Mouse (Mus musculus): ENCODE measurements around the gene Coq2. TPM values are rescaled to one million over a fixed set of nuclear protein-coding genes. Genes with fewer than 3 reads are reported as not detected.

Coq2 gene
- 62.2 and 64.0 TPM in 2 replicates for polyA plus RNA-seq (2014; fragmentation: Nextera tagmentation; extraction: Ambion mirVana)

GRCm38 (mm10) chr5:100674711-100675376 lies at the start of gene Coq2:
Gene Coq2 (minus strand): TSS chr5:100675140.
- Histone ChIP-seq H3K36me3 (replicated peaks; ENCODE audit: control insufficient read depth, insufficient read depth, low read depth, low read length) (no peaks in the 10 kb centered on the region), H3K27me3 (ENCODE audit: control insufficient read depth, insufficient read depth, low read length) (no peaks in the 10 kb centered on the region), H3K4me3 (ENCODE audit: low read depth, low read length) (peak within 1 kb of the TSS; percentile 81), H3K4me2 (ENCODE audit: low read depth, low read length) (peak within 1 kb of the TSS; percentile 71), H3K27ac (replicated peaks; ENCODE audit: low read depth, low read length) (no peak within 1 kb of the TSS), H3K9me3 (replicated peaks; ENCODE audit: control insufficient read depth, low read length) (no peaks in the 10 kb centered on the region), H3K9ac (replicated peaks; ENCODE audit: low read length) (peak within 1 kb of the TSS; percentile 88), H3K4me1 (ENCODE audit: control insufficient read depth, insufficient read depth, low read length) (no peaks in the 10 kb centered on the region)
- 12% methylated on average over 17 of the region's 17 CpGs for WGBS
- ATAC-seq (replicated peaks; ENCODE audit: insufficient number of reproducible peaks, low FRiP score, low TSS enrichment, low read depth), result peak; percentile 22; the same call in 1 of the 2 replicates
- DNase-seq (ENCODE audit: low spot score), result peak; percentile 91

GRCm38 (mm10) chr5:100719235-100720088 lies 44.5 kb upstream of the Coq2 start, which contains the start of gene Hpse:
Gene Hpse (minus strand): TSS chr5:100719716.
- WGBS, result under 1% methylated on average over 42 of the region's 56 CpGs
- Histone ChIP-seq H3K9ac (replicated peaks; ENCODE audit: low read length) (peak within 1 kb of the TSS; percentile 54), H3K27ac (replicated peaks; ENCODE audit: low read depth, low read length) (no peak within 1 kb of the TSS), H3K4me1 (ENCODE audit: control insufficient read depth, insufficient read depth, low read length) (no peaks in the 10 kb centered on the region), H3K9me3 (replicated peaks; ENCODE audit: control insufficient read depth, low read length) (no peaks in the 10 kb centered on the region), H3K4me3 (ENCODE audit: low read depth, low read length) (peak within 1 kb of the TSS; percentile 52), H3K4me2 (ENCODE audit: low read depth, low read length) (peak within 1 kb of the TSS; percentile 97), H3K36me3 (replicated peaks; ENCODE audit: control insufficient read depth, insufficient read depth, low read depth, low read length) (no peaks in the 10 kb centered on the region), H3K27me3 (ENCODE audit: control insufficient read depth, insufficient read depth, low read length) (peaks cover 3% of the 10 kb centered on the region; the same call in 1 of the 2 replicates)
- DNase-seq (ENCODE audit: low spot score) (peak; percentile 57), ATAC-seq (replicated peaks; ENCODE audit: insufficient number of reproducible peaks, low FRiP score, low TSS enrichment, low read depth) (peak; percentile 72)

- H3K36me3 ChIP-seq (replicated peaks; ENCODE audit: control insufficient read depth, insufficient read depth, low read depth, low read length), result no peaks in the 10 kb centered on the region
- peaks cover 3% of the 10 kb centered on the region; the same call in 1 of the 2 replicates for H3K27me3 ChIP-seq (ENCODE audit: control insufficient read depth, insufficient read depth, low read length)
- no peak overlapping the region for H3K4me3 ChIP-seq (ENCODE audit: low read depth, low read length)
- no peak overlapping the region for H3K27ac ChIP-seq (replicated peaks; ENCODE audit: low read depth, low read length)
- H3K4me1 ChIP-seq (ENCODE audit: control insufficient read depth, insufficient read depth, low read length), result no peaks in the 10 kb centered on the region
- WGBS, result 96% methylated on average over 15 of the region's 15 CpGs
- DNase-seq (ENCODE audit: low spot score), result no peak
- H3K4me2 ChIP-seq (ENCODE audit: low read depth, low read length), result no peak overlapping the region
- ATAC-seq (replicated peaks; ENCODE audit: insufficient number of reproducible peaks, low FRiP score, low TSS enrichment, low read depth), result no peak
- no peak overlapping the region for H3K9ac ChIP-seq (replicated peaks; ENCODE audit: low read length)
- H3K9me3 ChIP-seq (replicated peaks; ENCODE audit: control insufficient read depth, low read length), result no peaks in the 10 kb centered on the region
These were observed 41.8 kb upstream of the Coq2 start for GRCm38 (mm10) chr5:100716762-100717161.

GRCm38 (mm10) chr5:100711219-100711618 lies 36.3 kb upstream of the Coq2 start:
- Histone ChIP-seq H3K27me3 (ENCODE audit: control insufficient read depth, insufficient read depth, low read length) (no peaks in the 10 kb centered on the region), H3K4me2 (ENCODE audit: low read depth, low read length) (no peak overlapping the region), H3K4me3 (ENCODE audit: low read depth, low read length) (no peak overlapping the region), H3K9ac (replicated peaks; ENCODE audit: low read length) (no peak overlapping the region), H3K4me1 (ENCODE audit: control insufficient read depth, insufficient read depth, low read length) (no peaks in the 10 kb centered on the region), H3K27ac (replicated peaks; ENCODE audit: low read depth, low read length) (no peak overlapping the region), H3K36me3 (replicated peaks; ENCODE audit: control insufficient read depth, insufficient read depth, low read depth, low read length) (no peaks in the 10 kb centered on the region), H3K9me3 (replicated peaks; ENCODE audit: control insufficient read depth, low read length) (no peaks in the 10 kb centered on the region)
- DNase-seq (ENCODE audit: low spot score) (no peak), ATAC-seq (replicated peaks; ENCODE audit: insufficient number of reproducible peaks, low FRiP score, low TSS enrichment, low read depth) (no peak)
- WGBS, result 95% methylated on average over 6 of the region's 6 CpGs

GRCm38 (mm10) chr5:100710012-100710411 lies 35.1 kb upstream of the Coq2 start:
- no peaks in the 10 kb centered on the region for H3K4me1 ChIP-seq (ENCODE audit: control insufficient read depth, insufficient read depth, low read length)
- no peaks in the 10 kb centered on the region for H3K9me3 ChIP-seq (replicated peaks; ENCODE audit: control insufficient read depth, low read length)
- ATAC-seq (replicated peaks; ENCODE audit: insufficient number of reproducible peaks, low FRiP score, low TSS enrichment, low read depth) (no peak), DNase-seq (ENCODE audit: low spot score) (no peak)
- no peak overlapping the region for H3K4me2 ChIP-seq (ENCODE audit: low read depth, low read length)
- H3K36me3 ChIP-seq (replicated peaks; ENCODE audit: control insufficient read depth, insufficient read depth, low read depth, low read length), result no peaks in the 10 kb centered on the region
- H3K27ac ChIP-seq (replicated peaks; ENCODE audit: low read depth, low read length), result no peak overlapping the region
- no peak overlapping the region for H3K9ac ChIP-seq (replicated peaks; ENCODE audit: low read length)
- WGBS, result 46% methylated on average over 2 of the region's 2 CpGs
- H3K27me3 ChIP-seq (ENCODE audit: control insufficient read depth, insufficient read depth, low read length), result no peaks in the 10 kb centered on the region
- no peak overlapping the region for H3K4me3 ChIP-seq (ENCODE audit: low read depth, low read length)

GRCm38 (mm10) chr5:100709035-100709434 lies 34.1 kb upstream of the Coq2 start:
- Histone ChIP-seq H3K27me3 (ENCODE audit: control insufficient read depth, insufficient read depth, low read length) (no peaks in the 10 kb centered on the region), H3K36me3 (replicated peaks; ENCODE audit: control insufficient read depth, insufficient read depth, low read depth, low read length) (no peaks in the 10 kb centered on the region), H3K9ac (replicated peaks; ENCODE audit: low read length) (no peak overlapping the region), H3K9me3 (replicated peaks; ENCODE audit: control insufficient read depth, low read length) (no peaks in the 10 kb centered on the region), H3K4me3 (ENCODE audit: low read depth, low read length) (no peak overlapping the region), H3K4me1 (ENCODE audit: control insufficient read depth, insufficient read depth, low read length) (no peaks in the 10 kb centered on the region), H3K4me2 (ENCODE audit: low read depth, low read length) (no peak overlapping the region), H3K27ac (replicated peaks; ENCODE audit: low read depth, low read length) (no peak overlapping the region)
- no peak for ATAC-seq (replicated peaks; ENCODE audit: insufficient number of reproducible peaks, low FRiP score, low TSS enrichment, low read depth)
- no peak for DNase-seq (ENCODE audit: low spot score)
- WGBS, result 88% methylated on average over 6 of the region's 6 CpGs

GRCm38 (mm10) chr5:100706675-100707074 lies 31.7 kb upstream of the Coq2 start:
- no peak overlapping the region for H3K27ac ChIP-seq (replicated peaks; ENCODE audit: low read depth, low read length)
- no peak overlapping the region for H3K9ac ChIP-seq (replicated peaks; ENCODE audit: low read length)
- no peaks in the 10 kb centered on the region for H3K27me3 ChIP-seq (ENCODE audit: control insufficient read depth, insufficient read depth, low read length)
- 72% methylated on average over 8 of the region's 8 CpGs for WGBS
- H3K4me3 ChIP-seq (ENCODE audit: low read depth, low read length), result no peak overlapping the region
- no peaks in the 10 kb centered on the region for H3K36me3 ChIP-seq (replicated peaks; ENCODE audit: control insufficient read depth, insufficient read depth, low read depth, low read length)
- no peaks in the 10 kb centered on the region for H3K9me3 ChIP-seq (replicated peaks; ENCODE audit: control insufficient read depth, low read length)
- no peak overlapping the region for H3K4me2 ChIP-seq (ENCODE audit: low read depth, low read length)
- DNase-seq (ENCODE audit: low spot score) (no peak), ATAC-seq (replicated peaks; ENCODE audit: insufficient number of reproducible peaks, low FRiP score, low TSS enrichment, low read depth) (no peak)
- no peaks in the 10 kb centered on the region for H3K4me1 ChIP-seq (ENCODE audit: control insufficient read depth, insufficient read depth, low read length)

- no peaks in the 10 kb centered on the region for H3K4me1 ChIP-seq (ENCODE audit: control insufficient read depth, insufficient read depth, low read length)
- no peak overlapping the region for H3K4me2 ChIP-seq (ENCODE audit: low read depth, low read length)
- H3K9ac ChIP-seq (replicated peaks; ENCODE audit: low read length), result no peak overlapping the region
- no peaks in the 10 kb centered on the region for H3K27me3 ChIP-seq (ENCODE audit: control insufficient read depth, insufficient read depth, low read length)
- H3K27ac ChIP-seq (replicated peaks; ENCODE audit: low read depth, low read length), result no peak overlapping the region
- no peak for DNase-seq (ENCODE audit: low spot score)
- H3K9me3 ChIP-seq (replicated peaks; ENCODE audit: control insufficient read depth, low read length), result no peaks in the 10 kb centered on the region
- ATAC-seq (replicated peaks; ENCODE audit: insufficient number of reproducible peaks, low FRiP score, low TSS enrichment, low read depth), result no peak
- no peaks in the 10 kb centered on the region for H3K36me3 ChIP-seq (replicated peaks; ENCODE audit: control insufficient read depth, insufficient read depth, low read depth, low read length)
- H3K4me3 ChIP-seq (ENCODE audit: low read depth, low read length), result no peak overlapping the region
- 91% methylated on average over 2 of the region's 2 CpGs for WGBS
These were observed 29.3 kb upstream of the Coq2 start for GRCm38 (mm10) chr5:100704272-100704671.

All from embryonic facial prominence, embryonic 11.5 days (tissue).